Mouse (Mus musculus): ENCODE data around the gene Myo5c. TPM values are rescaled to one million over a fixed set of nuclear protein-coding genes. Genes with fewer than 3 reads are reported as not detected.

Gene Myo5c
- polyA plus RNA-seq, 1 experiment: 12.1 TPM

DNA sequence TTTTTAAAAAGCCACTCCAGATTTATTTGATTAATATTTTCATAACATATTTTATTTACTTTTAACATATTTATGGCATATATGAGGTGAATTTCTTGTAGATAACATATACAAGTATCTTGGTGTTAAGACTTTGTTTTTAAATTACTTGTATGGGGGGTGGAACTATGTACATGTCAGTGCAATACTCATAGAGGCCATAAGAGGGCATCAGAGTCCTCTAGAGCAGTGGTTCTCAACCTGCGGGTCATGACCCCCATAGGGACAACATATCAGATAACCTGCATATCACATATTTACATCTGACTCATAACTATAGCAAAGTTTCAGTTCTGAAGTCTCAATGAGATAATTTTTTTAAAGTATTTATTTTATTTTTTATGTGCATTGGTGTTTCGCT lies 67.5 kb downstream of the Myo5c start:
- WGBS: 87% methylated on average over 2 of the region's 2 CpGs
- no peak overlapping the region for H3K27ac ChIP-seq (ENCODE audit: insufficient read depth, low read depth, low read length)
- H3K4me3 ChIP-seq (ENCODE audit: low read depth, low read length): no peak overlapping the region
- TF ChIP-seq POLR2A (IDR thresholded peaks at IDR 0.05; ENCODE audit: low read depth, low read length) (no peak), CTCF (IDR thresholded peaks at IDR 0.05; ENCODE audit: extremely low read depth, insufficient read length, insufficient replicate concordance, low read depth, low read length) (no peak)
- H3K4me1 ChIP-seq (ENCODE audit: control insufficient read depth, insufficient read depth, insufficient read length, low read length): no peaks in the 10 kb centered on the region
- peaks cover 7% of the 10 kb centered on the region for H3K36me3 ChIP-seq (ENCODE audit: control insufficient read depth, insufficient read depth, low read length)
- no peaks in the 10 kb centered on the region for H3K27me3 ChIP-seq (ENCODE audit: control insufficient read depth, insufficient read depth, low read length)

GRCm38 (mm10) chr9:75303033-75303432 lies 71.2 kb downstream of the Myo5c start:
- peaks cover 7% of the 10 kb centered on the region for H3K36me3 ChIP-seq (ENCODE audit: control insufficient read depth, insufficient read depth, low read length)
- 81% methylated on average over 2 of the region's 2 CpGs for WGBS
- TF ChIP-seq CTCF (IDR thresholded peaks at IDR 0.05; ENCODE audit: extremely low read depth, insufficient read length, insufficient replicate concordance, low read depth, low read length) (no peak), POLR2A (IDR thresholded peaks at IDR 0.05; ENCODE audit: low read depth, low read length) (no peak)
- no peaks in the 10 kb centered on the region for H3K4me1 ChIP-seq (ENCODE audit: control insufficient read depth, insufficient read depth, insufficient read length, low read length)
- no peak overlapping the region for H3K4me3 ChIP-seq (ENCODE audit: low read depth, low read length)
- H3K27ac ChIP-seq (ENCODE audit: insufficient read depth, low read depth, low read length): no peak overlapping the region
- H3K27me3 ChIP-seq (ENCODE audit: control insufficient read depth, insufficient read depth, low read length): no peaks in the 10 kb centered on the region

GRCm38 (mm10) chr9:75303701-75304261 lies 72.0 kb downstream of the Myo5c start:
- Histone ChIP-seq H3K36me3 (ENCODE audit: control insufficient read depth, insufficient read depth, low read length) (peaks cover 7% of the 10 kb centered on the region), H3K4me3 (ENCODE audit: low read depth, low read length) (no peak overlapping the region), H3K27me3 (ENCODE audit: control insufficient read depth, insufficient read depth, low read length) (no peaks in the 10 kb centered on the region), H3K4me1 (ENCODE audit: control insufficient read depth, insufficient read depth, insufficient read length, low read length) (no peaks in the 10 kb centered on the region), H3K27ac (ENCODE audit: insufficient read depth, low read depth, low read length) (no peak overlapping the region)
- 66% methylated on average over 16 of the region's 16 CpGs for WGBS
- no peak for TF ChIP-seq CTCF (IDR thresholded peaks at IDR 0.05; ENCODE audit: extremely low read depth, insufficient read length, insufficient replicate concordance, low read depth, low read length)
- TF ChIP-seq POLR2A (IDR thresholded peaks at IDR 0.05; ENCODE audit: low read depth, low read length): no peak

- Histone ChIP-seq H3K4me3 (ENCODE audit: low read depth, low read length) (no peak overlapping the region), H3K36me3 (ENCODE audit: control insufficient read depth, insufficient read depth, low read length) (peaks cover 7% of the 10 kb centered on the region), H3K27ac (ENCODE audit: insufficient read depth, low read depth, low read length) (no peak overlapping the region), H3K4me1 (ENCODE audit: control insufficient read depth, insufficient read depth, insufficient read length, low read length) (no peaks in the 10 kb centered on the region), H3K27me3 (ENCODE audit: control insufficient read depth, insufficient read depth, low read length) (no peaks in the 10 kb centered on the region)
- 64% methylated on average over 7 of the region's 7 CpGs for WGBS
- TF ChIP-seq POLR2A (IDR thresholded peaks at IDR 0.05; ENCODE audit: low read depth, low read length) (no peak), CTCF (IDR thresholded peaks at IDR 0.05; ENCODE audit: extremely low read depth, insufficient read length, insufficient replicate concordance, low read depth, low read length) (no peak)
These were observed 72.5 kb downstream of the Myo5c start for GRCm38 (mm10) chr9:75304286-75304685.

GRCm38 (mm10) chr9:75306126-75306898 lies 74.5 kb downstream of the Myo5c start, which contains the start of gene Gnb5:
Gnb5 (plus strand) TSS chr9:75306288.
- H3K4me1 ChIP-seq (ENCODE audit: control insufficient read depth, insufficient read depth, insufficient read length, low read length): no peaks in the 10 kb centered on the region
- TF ChIP-seq POLR2A (IDR thresholded peaks at IDR 0.05; ENCODE audit: low read depth, low read length): no peak
- no peak for TF ChIP-seq CTCF (IDR thresholded peaks at IDR 0.05; ENCODE audit: extremely low read depth, insufficient read length, insufficient replicate concordance, low read depth, low read length)
- H3K27me3 ChIP-seq (ENCODE audit: control insufficient read depth, insufficient read depth, low read length): no peaks in the 10 kb centered on the region
- H3K36me3 ChIP-seq (ENCODE audit: control insufficient read depth, insufficient read depth, low read length): peaks cover 4% of the 10 kb centered on the region
- H3K27ac ChIP-seq (ENCODE audit: insufficient read depth, low read depth, low read length): no peak within 1 kb of the TSS
- H3K4me3 ChIP-seq (ENCODE audit: low read depth, low read length): no peak within 1 kb of the TSS
- WGBS: 85% methylated on average over 11 of the region's 11 CpGs

DNA sequence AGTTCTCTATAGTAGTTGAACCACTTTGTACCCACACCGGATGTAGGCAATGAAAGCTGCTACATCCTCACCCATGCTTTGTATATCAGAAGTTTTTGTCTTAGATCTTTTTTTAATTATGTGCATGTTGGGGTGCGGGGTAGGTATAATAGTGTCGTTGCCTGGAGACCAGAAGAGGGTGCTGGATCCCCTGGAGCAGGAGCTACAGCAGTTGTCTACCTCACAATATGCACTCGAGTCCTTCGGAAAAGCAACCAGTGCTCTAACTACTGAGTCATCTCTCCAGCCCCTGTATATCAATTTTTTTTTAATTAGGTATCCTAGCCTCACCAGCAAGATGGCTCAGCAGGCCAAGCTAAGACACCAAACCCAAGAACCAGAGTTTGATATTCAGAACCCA lies 75.2 kb downstream of the Myo5c start:
- Histone ChIP-seq H3K4me1 (ENCODE audit: control insufficient read depth, insufficient read depth, insufficient read length, low read length) (no peaks in the 10 kb centered on the region), H3K36me3 (ENCODE audit: control insufficient read depth, insufficient read depth, low read length) (peaks cover 4% of the 10 kb centered on the region), H3K27ac (ENCODE audit: insufficient read depth, low read depth, low read length) (no peak overlapping the region), H3K27me3 (ENCODE audit: control insufficient read depth, insufficient read depth, low read length) (no peaks in the 10 kb centered on the region), H3K4me3 (ENCODE audit: low read depth, low read length) (no peak overlapping the region)
- TF ChIP-seq POLR2A (IDR thresholded peaks at IDR 0.05; ENCODE audit: low read depth, low read length) (no peak), CTCF (IDR thresholded peaks at IDR 0.05; ENCODE audit: extremely low read depth, insufficient read length, insufficient replicate concordance, low read depth, low read length) (no peak)
- 89% methylated on average over 5 of the region's 5 CpGs for WGBS

DNA sequence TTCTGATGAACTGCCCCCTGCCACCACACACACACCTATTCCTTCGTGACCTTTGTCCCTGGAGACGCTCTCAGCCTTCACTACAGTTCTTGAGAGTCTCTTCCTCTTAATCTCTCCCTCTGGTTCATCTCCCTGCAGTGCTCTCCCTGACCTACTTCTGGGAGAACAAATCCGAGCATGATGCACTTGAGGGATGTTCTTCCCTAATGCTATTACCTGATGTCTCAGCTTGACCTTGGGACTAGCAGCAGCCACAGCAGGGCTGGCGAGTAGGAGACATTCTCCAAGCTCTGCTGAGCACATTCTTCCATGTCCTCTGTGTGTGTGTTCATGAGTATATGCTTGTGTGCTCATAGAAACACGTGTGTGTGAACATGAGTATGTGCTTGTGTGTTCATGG lies 76.8 kb downstream of the Myo5c start:
- WGBS: 64% methylated on average over 5 of the region's 5 CpGs
- H3K4me3 ChIP-seq (ENCODE audit: low read depth, low read length): no peak overlapping the region
- peaks cover 2% of the 10 kb centered on the region; the same call in 1 of the 2 replicates for H3K4me1 ChIP-seq (ENCODE audit: control insufficient read depth, insufficient read depth, insufficient read length, low read length)
- TF ChIP-seq POLR2A (IDR thresholded peaks at IDR 0.05; ENCODE audit: low read depth, low read length): no peak
- TF ChIP-seq CTCF (IDR thresholded peaks at IDR 0.05; ENCODE audit: extremely low read depth, insufficient read length, insufficient replicate concordance, low read depth, low read length): no peak
- H3K36me3 ChIP-seq (ENCODE audit: control insufficient read depth, insufficient read depth, low read length): peaks cover 3% of the 10 kb centered on the region
- no peak overlapping the region for H3K27ac ChIP-seq (ENCODE audit: insufficient read depth, low read depth, low read length)
- H3K27me3 ChIP-seq (ENCODE audit: control insufficient read depth, insufficient read depth, low read length): no peaks in the 10 kb centered on the region
